Mouse (Mus musculus) hindbrain, embryonic 14.5 days (tissue): Measurements from ENCODE around the gene Tgfbr3l. TPM values are rescaled to one million over a fixed set of nuclear protein-coding genes. Genes with fewer than 3 reads are reported as not detected.
A peak's percentile ranks its signal among the peaks of the same experiment; 100 is the strongest.
"Not testable (repeated sequence)": the region's sequence is repeated elsewhere in the genome, so short reads cannot be mapped to it uniquely, and the experiment has no call there.

ENCODE experiments used
- ATAC-seq: fragments of 200-750 bp; cut with Nextera tagmentation; 2 replicates; pipeline ENCODE4 v1.8.0; 2017; ENCODE audit warnings: moderate number of reproducible peaks, mild to moderate bottlenecking, moderate TSS enrichment, moderate library complexity; ENCODE audit not compliant: low FRiP score
- DNase-seq: peaks from one replicate; pipeline ENCODE4 v3.0.0-alpha.2; 2015; ENCODE audit warnings: low spot score
- H3K27ac ChIP-seq: fragments of 300-500 bp; sonication (generic); 2 replicates; pipeline ENCODE4 v1.5.1; 2014; ENCODE audit warnings: mild to moderate bottlenecking, moderate library complexity
- H3K27me3 ChIP-seq: fragments of 300-500 bp; sonication (generic); 2 replicates; pipeline ENCODE4 v1.6.1; 2014; ENCODE audit warnings: mild to moderate bottlenecking, low read length, mixed read lengths; ENCODE audit not compliant: control insufficient read depth, insufficient read depth
- H3K36me3 ChIP-seq: fragments of 300-500 bp; sonication (generic); replicated peaks from 2 replicates; pipeline ENCODE4 v1.6.1; 2014; ENCODE audit not compliant: control insufficient read depth, insufficient read depth
- H3K4me1 ChIP-seq: fragments of 300-500 bp; sonication (generic); replicated peaks from 2 replicates; pipeline ENCODE4 v1.6.1; 2014; ENCODE audit warnings: antibody characterized with exemption, low read length, mixed read lengths; ENCODE audit not compliant: control insufficient read depth, insufficient read depth
- H3K4me2 ChIP-seq: fragments of 300-500 bp; sonication (generic); replicated peaks from 2 replicates; pipeline ENCODE4 v1.6.1; 2014; ENCODE audit warnings: mild to moderate bottlenecking, moderate library complexity
- H3K4me3 ChIP-seq: fragments of 300-500 bp; sonication (generic); replicated peaks from 2 replicates; pipeline ENCODE4 v1.5.1; 2014; ENCODE audit warnings: mild to moderate bottlenecking, low read length
- H3K9ac ChIP-seq: fragments of 300-500 bp; sonication (generic); 2 replicates; pipeline ENCODE4 v1.6.1; 2014
- H3K9me3 ChIP-seq: fragments of 300-500 bp; sonication (generic); 2 replicates; pipeline ENCODE4 v1.6.1; 2016; ENCODE audit warnings: low read length; ENCODE audit not compliant: control insufficient read depth
- whole genome bisulfite sequencing: fragments of 180-500 bp; shearing (Covaris S2); extraction: QIAGEN DNeasy Blood & Tissue Kit; methylation state at CpG from one replicate; pipeline ENCODE4 v1.1.7; 2014; 5-methylcytosine and 5-hydroxymethylcytosine counted together
- polyA plus RNA-seq: library from polyadenylated mRNA; unstranded; fragments of >200 nt; fragmentation: Nextera tagmentation; extraction: Ambion mirVana; gene quantifications from 2 replicates; pipeline ENCODE4 v1.2.1, GENCODE M21; 2014

Tgfbr3l gene
- polyA plus RNA-seq, 1 experiment from 2014 or later: 3.3 TPM

DNA sequence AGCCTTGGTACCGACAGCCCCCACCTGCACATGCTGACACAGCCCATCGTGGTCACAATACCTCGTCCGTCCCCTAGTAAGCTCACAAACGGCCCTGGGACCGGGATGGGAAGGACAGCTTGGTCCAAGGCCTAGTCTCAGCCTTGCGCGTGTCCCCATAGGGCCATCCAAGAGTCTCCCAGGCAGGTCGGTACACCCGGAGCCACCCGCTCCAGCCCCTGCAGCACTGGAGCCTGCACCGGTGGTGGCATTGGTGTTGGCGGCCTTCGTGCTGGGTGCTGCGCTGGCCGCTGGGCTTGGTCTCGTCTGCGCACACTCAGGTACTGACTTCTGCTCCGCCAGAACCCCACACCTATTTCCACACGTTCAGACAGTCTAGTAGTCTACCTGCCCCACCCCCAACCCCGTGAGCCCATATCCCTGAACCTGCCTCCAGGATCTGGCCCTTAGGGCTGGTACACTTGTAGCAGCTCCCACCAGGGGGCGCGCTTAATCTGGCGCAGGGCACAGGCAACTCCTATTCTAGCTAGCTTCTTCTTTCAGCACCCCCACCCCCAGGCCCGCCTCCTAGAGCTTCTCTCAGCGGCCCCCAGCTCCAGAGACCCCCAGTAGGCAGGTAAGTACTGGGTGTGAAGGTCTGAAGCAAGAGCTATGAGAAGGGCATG is 2.4 kb downstream of the Tgfbr3l start:
- H3K9me3 ChIP-seq: no peaks in the 10 kb centered on the region
- 30% methylated on average over 26 of the region's 26 CpGs for WGBS
- H3K27me3 ChIP-seq: no peaks in the 10 kb centered on the region
- H3K9ac ChIP-seq: 0 out of 2 replicates have a peak overlapping the region, but pooled peaks have one; percentile 7
- no peak overlapping the region for H3K4me2 ChIP-seq
- H3K36me3 ChIP-seq: peaks cover 47% of the 10 kb centered on the region
- H3K4me1 ChIP-seq: peaks cover 18% of the 10 kb centered on the region
- no peak overlapping the region for H3K27ac ChIP-seq
- DNase-seq (peak; percentile 79), ATAC-seq (0 out of 2 replicates have a peak, but pooled peaks have one; percentile 3)
- H3K4me3 ChIP-seq: no peak overlapping the region

GRCm38 (mm10) chr8:4252116-4252760 is 4.2 kb downstream of the Tgfbr3l start:
- no peaks in the 10 kb centered on the region for H3K9me3 ChIP-seq
- peaks cover 47% of the 10 kb centered on the region for H3K36me3 ChIP-seq
- H3K4me3 ChIP-seq: peak overlapping the region; percentile 49
- peaks cover 26% of the 10 kb centered on the region for H3K4me1 ChIP-seq
- H3K4me2 ChIP-seq: peak overlapping the region; percentile 72
- DNase-seq (no peak), ATAC-seq (no peak)
- WGBS: 51% methylated on average over 8 of the region's 8 CpGs
- H3K27ac ChIP-seq: peak overlapping the region; percentile 81
- peak overlapping the region; percentile 63 for H3K9ac ChIP-seq
- H3K27me3 ChIP-seq: no peaks in the 10 kb centered on the region

DNA sequence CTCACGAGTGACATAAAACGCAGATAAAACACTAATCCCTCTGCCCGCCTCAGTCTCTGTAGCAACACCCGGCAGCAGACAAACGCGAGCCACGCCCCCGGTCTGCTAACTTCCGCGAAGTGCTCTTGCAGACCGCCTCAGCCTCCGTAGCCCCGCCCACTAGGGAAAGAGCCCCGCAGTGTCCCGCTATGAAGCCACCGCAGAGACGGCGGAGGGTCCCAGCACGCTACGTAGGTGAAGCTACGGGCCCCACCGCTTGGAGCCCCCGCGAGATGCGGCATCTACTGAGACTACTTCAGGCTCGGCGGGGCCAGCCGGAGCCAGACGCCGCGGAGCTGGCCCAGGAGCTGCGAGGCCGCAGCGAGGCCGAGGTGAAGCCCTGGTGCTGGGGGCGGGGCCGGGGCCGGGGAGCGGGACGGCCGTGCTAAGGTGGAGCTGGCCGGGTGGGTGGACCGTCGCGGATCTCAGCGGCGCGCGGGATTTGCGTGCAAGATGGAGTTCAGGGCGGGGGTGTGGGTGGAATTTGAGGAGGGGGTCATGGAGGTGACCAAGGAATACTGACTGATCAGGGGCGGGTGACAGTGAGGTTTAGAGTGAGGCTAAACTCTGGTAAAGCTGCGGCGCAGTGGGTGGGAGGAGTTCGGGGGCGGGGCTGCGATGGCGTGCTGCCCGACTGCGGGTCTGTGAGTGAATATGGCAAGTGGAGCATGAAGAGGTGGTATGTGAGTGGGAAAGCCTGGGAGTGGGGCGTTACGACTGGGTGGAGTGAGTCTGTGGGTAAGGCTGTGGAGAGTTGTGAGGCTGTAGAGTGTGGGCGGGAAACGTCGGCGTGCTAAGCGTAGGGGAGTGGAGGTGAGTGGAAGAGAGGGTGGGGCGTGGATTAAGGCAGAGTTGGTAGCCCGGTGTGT is 5.2 kb downstream of the Tgfbr3l start, which contains the start of gene Snapc2:
Gene Snapc2 (plus strand): TSS at position 147 of the 908 bp plus-strand sequence.
- Histone ChIP-seq H3K27ac (peak within 1 kb of the TSS; percentile 81), H3K4me3 (peak within 1 kb of the TSS; percentile 49), H3K4me1 (peaks cover 34% of the 10 kb centered on the region), H3K4me2 (peak within 1 kb of the TSS; percentile 72), H3K9me3 (no peaks in the 10 kb centered on the region), H3K9ac (peak within 1 kb of the TSS; percentile 63), H3K36me3 (peaks cover 39% of the 10 kb centered on the region), H3K27me3 (no peaks in the 10 kb centered on the region)
- WGBS: under 1% methylated on average over 69 of the region's 69 CpGs
- ATAC-seq (peak; percentile 90), DNase-seq (peak; percentile 93)

- peaks cover 38% of the 10 kb centered on the region for H3K36me3 ChIP-seq
- peak; percentile 77 for DNase-seq
- no peaks in the 10 kb centered on the region for H3K27me3 ChIP-seq
- no peak for ATAC-seq
- H3K27ac ChIP-seq: peak overlapping the region; percentile 81; the same call in 1 of the 2 replicates
- 67% methylated on average over 6 of the region's 6 CpGs for WGBS
- H3K9me3 ChIP-seq: no peaks in the 10 kb centered on the region
- peak overlapping the region; percentile 63; the same call in 1 of the 2 replicates for H3K9ac ChIP-seq
- H3K4me3 ChIP-seq: peak overlapping the region; percentile 49
- H3K4me1 ChIP-seq: peaks cover 34% of the 10 kb centered on the region
- peak overlapping the region; percentile 72 for H3K4me2 ChIP-seq
Observed at GRCm38 (mm10) chr8:4254001-4254400, 6.0 kb downstream of the Tgfbr3l start.

DNA sequence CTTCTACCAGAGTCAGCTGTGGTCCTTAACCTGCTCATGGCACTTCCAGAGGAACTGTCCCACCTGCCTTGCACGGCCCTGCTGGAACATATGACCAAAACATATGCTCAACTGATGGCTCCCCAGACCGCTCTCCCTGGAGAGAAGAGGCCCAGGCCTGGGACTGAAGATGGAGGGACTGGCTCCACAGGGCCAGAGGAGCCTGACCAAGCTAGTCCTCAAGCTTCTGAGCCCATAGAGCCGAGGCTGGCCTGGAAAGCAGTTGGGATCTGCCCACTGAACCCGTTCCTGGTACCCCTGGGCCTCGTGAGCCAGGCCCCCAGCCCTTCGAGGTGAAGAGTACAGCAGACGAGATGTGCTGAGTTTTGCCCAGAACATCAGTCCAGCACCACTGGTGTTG is 7.5 kb downstream of the Tgfbr3l start:
- not testable (repeated sequence) for ATAC-seq, H3K9me3 ChIP-seq, H3K27me3 ChIP-seq, H3K4me2 ChIP-seq, H3K4me3 ChIP-seq, DNase-seq, H3K9ac ChIP-seq, H3K27ac ChIP-seq
- peaks cover 38% of the 10 kb centered on the region for H3K36me3 ChIP-seq
- H3K4me1 ChIP-seq: peaks cover 34% of the 10 kb centered on the region
- 88% methylated on average over 7 of the region's 7 CpGs for WGBS

DNA sequence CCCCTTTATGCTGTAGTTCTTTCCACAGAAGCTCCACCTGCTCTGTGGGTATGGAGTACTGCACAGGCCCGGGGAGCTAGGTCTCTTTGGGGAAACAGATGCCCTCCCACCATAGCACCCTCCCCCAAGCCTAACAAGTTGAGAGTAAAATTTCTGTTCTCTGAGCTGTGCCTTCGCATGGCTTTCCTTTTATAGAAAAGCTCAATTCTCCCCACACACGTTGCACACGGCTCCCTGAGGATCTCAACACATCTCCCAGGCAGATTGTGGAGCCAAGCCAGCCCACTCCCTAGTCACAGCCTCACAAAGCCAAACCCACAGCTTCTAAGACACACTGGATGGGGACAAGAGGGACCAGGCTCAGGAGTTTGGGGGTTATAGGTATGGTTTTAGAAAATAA is 8.9 kb downstream of the Tgfbr3l start:
- no peaks in the 10 kb centered on the region for H3K9me3 ChIP-seq
- DNase-seq (no peak), ATAC-seq (no peak)
- peak overlapping the region; percentile 75 for H3K9ac ChIP-seq
- H3K4me2 ChIP-seq: peak overlapping the region; percentile 61
- H3K4me1 ChIP-seq: peaks cover 34% of the 10 kb centered on the region
- 52% methylated on average over 4 of the region's 4 CpGs for WGBS
- H3K36me3 ChIP-seq: peaks cover 50% of the 10 kb centered on the region
- peak overlapping the region; percentile 38; the same call in 1 of the 2 replicates for H3K27ac ChIP-seq
- H3K27me3 ChIP-seq: no peaks in the 10 kb centered on the region
- peak overlapping the region; percentile 53; the same call in 1 of the 2 replicates for H3K4me3 ChIP-seq

DNA sequence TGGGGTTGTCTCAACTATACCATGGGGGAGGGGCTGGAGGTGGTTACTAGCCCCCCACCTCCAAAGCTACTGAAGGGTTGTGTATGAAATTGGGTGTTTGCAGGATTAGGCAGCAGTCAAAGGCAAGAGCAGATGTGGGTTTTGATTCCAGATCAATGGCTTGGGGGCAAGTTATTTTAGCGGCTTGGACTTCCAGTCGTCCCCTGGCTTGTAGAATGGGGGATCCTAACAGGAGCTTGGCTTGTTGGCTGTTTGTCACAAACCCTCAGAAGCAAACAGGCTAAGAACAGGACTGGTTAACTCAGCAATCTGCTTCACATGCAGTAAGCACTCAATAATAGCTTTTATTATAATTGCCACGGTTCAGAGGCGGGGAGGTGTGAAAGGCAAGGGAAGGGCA is 9.3 kb downstream of the Tgfbr3l start:
- H3K9ac ChIP-seq: peak overlapping the region; percentile 75
- H3K4me3 ChIP-seq: peak overlapping the region; percentile 53
- DNase-seq (no peak), ATAC-seq (no peak)
- H3K9me3 ChIP-seq: no peaks in the 10 kb centered on the region
- peak overlapping the region; percentile 61 for H3K4me2 ChIP-seq
- WGBS: 54% methylated on average over 4 of the region's 4 CpGs
- H3K27me3 ChIP-seq: no peaks in the 10 kb centered on the region
- peak overlapping the region; percentile 88; the same call in 1 of the 2 replicates for H3K27ac ChIP-seq
- H3K36me3 ChIP-seq: peaks cover 55% of the 10 kb centered on the region
- peaks cover 31% of the 10 kb centered on the region for H3K4me1 ChIP-seq

DNA sequence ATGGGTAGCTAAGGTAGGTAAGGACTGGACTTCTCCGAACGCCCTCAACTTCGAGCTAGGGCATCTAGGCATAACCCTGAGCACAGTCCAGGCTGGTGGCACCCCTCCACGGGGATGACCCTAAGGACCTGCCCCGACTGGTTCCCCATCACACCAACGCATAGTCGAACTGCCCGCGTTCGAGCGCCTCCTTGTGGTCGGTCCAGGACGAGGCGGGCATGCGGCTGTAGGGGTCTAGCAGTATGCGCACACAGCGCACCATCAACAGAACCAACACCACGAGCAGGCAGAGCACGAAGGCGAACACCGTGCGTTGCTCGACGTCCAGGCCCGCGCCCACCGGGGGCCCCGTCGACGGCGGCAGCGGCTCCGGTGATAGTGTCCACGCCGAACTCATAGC is 10.2 kb downstream of the Tgfbr3l start:
- peaks cover 64% of the 10 kb centered on the region for H3K36me3 ChIP-seq
- peak overlapping the region; percentile 75 for H3K9ac ChIP-seq
- no peaks in the 10 kb centered on the region for H3K9me3 ChIP-seq
- WGBS: 2% methylated on average over 35 of the region's 35 CpGs
- H3K27me3 ChIP-seq: no peaks in the 10 kb centered on the region
- peak overlapping the region; percentile 61 for H3K4me2 ChIP-seq
- DNase-seq (peak; percentile 89), ATAC-seq (peak; percentile 60)
- H3K4me3 ChIP-seq: peak overlapping the region; percentile 53
- H3K27ac ChIP-seq: peak overlapping the region; percentile 88
- H3K4me1 ChIP-seq: peaks cover 27% of the 10 kb centered on the region
